Mouse (Mus musculus) Muller cell, postnatal 12 days (primary cell): ENCODE measurements around the gene Phlda1.
"Not testable (repeated sequence)": the region's sequence is repeated elsewhere in the genome, so short reads cannot be mapped to it uniquely, and the experiment has no call there.

Source experiments
- DNase-seq: peaks from one replicate; pipeline ENCODE4 v3.0.0-alpha.2; 2015; ENCODE audit errors: inconsistent ontology term

Phlda1 gene

GRCm38 (mm10) chr10:111506101-111506925, at the start of gene Phlda1:
Gene Phlda1, plus strand, starts transcription at chr10:111506286.
- peak; percentile 99 for DNase-seq

GRCm38 (mm10) chr10:111458088-111458487, 48.0 kb upstream of the Phlda1 start:
- DNase-seq: no peak

DNA sequence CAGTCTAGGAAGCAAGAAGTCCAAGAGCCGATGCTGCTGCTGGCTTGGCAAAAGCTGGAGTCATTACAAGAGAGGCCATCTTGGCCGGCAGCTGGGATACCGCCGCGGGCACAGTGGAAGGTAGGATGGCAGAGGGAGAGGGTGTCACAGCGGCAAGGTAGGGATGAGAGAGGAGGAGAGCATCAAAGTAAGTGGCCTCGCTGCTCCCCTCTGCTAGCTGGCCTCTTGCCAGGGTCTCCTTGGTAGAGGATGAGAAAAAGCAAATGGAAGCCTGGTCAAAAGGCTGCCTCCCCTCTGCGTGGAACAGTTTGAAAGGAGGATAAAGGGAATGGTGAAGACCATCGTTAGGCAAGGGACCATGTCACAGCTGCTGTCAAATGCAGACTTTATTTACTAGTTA, 47.0 kb upstream of the Phlda1 start:
- no peak for DNase-seq

DNA sequence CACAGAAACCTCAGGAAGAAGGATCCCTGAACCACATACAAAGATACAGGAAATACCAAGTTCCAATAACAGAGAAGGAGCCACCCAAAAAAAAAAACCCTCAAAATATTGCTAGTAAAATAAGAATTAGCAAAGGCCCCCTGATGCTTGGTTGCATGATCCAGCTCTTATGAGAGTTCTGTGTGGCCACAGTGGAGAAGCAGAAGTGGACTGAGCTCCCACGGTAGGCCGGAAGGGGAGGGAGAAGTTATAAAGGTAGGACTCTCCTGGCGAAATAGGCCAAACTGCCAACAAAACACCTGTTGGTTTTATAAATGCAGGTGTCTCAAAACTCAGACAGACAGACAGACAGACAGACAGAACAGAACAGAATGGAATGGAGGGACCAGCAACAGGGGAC, 46.2 kb upstream of the Phlda1 start:
- DNase-seq: no peak

DNA sequence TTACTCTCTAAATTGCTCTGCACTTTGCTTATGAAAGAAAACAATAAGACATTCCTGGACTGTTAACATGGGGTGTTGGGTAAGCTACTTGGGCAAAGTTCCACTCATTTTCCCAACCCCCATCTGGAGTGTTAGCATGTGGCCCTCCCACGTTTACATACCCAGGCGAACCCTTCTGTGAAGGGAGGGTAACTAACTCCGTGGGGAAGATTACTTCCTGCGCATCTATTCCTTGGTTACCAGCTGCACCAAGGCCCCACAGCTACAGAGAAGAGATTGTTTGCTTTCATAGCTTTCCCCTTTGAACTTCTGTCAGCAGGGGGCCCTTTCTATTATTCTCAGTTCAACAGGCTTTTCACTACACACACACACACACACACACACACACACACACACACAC, 45.7 kb upstream of the Phlda1 start:
- DNase-seq: peak; percentile 52

GRCm38 (mm10) chr10:111464833-111465232, 41.3 kb upstream of the Phlda1 start:
- DNase-seq: no peak

GRCm38 (mm10) chr10:111465409-111465808, 40.7 kb upstream of the Phlda1 start:
- DNase-seq: no peak

GRCm38 (mm10) chr10:111471166-111471565, 34.9 kb upstream of the Phlda1 start:
- DNase-seq: no peak

- peak; percentile 98 for DNase-seq
Measured at GRCm38 (mm10) chr10:111472686-111473510, 33.2 kb upstream of the Phlda1 start, which contains the start of gene Nap1l1. Gene Nap1l1, plus strand, starts transcription at chr10:111473223.

GRCm38 (mm10) chr10:111473511-111474371, 32.3 kb upstream of the Phlda1 start:
- DNase-seq: peak; percentile 59

DNA sequence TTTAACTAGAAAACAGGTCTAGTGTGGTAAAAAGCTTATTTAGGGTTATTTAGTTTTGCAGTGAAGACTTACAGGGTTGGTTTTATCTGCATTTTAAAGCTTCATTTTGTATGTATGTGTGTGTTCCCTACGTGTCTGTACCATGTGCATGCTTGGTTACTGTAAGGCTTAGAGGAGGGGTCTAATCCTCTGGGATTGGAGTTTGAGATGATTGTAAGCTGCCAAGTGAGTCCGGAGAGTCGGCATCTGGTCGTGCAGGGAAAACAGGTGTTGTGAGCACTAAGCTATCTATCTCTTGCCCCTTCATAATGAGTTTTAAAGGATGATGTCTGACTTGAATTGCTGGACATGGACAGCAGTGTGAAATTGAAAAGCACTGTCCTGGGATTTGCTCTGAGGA, 29.8 kb upstream of the Phlda1 start:
- DNase-seq: no peak

DNA sequence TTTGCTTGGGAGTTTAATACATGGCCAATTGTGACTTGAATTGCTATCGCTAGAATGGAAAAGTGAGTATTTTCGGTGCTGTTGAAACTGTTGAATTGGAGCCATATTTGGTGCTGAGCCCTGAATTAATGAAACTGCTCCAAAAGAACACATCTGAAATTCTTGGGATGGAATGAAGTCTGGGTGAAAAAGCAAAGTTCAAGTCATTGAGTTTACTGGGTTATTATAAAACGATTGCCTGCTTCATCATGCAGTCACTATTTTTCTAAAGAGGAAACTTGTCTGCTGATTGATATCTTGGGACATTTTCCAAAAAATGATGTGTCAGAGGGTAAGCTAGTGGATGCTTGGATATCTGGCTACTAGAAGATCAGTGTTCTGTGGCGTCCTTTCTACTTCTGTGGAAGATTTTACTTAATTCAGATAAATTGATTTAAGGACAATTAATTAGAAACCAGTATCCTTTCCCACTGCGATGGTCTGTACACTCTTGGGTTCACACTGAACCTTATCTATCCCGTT, 29.0 kb upstream of the Phlda1 start:
- DNase-seq: peak; percentile 22

DNA sequence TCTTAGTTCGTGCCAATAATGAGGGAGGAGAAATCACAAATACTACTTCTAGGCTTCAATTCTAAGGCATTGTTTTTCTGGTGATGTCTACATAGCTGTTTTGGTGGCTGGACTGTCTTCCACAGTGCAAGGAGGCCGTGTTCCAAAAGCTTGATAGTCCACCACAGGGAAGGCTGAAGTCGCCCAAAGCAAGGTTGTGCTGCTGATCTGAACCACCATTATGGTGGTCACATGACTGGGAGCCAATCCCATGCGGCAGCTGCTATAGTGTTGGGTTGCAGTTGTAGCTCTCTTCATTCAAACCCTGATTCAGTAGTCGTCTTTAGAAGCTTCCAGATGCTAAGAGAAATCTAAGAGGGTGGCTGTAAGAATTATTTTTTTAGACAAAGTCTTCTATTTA, 26.5 kb upstream of the Phlda1 start:
- no peak for DNase-seq

DNA sequence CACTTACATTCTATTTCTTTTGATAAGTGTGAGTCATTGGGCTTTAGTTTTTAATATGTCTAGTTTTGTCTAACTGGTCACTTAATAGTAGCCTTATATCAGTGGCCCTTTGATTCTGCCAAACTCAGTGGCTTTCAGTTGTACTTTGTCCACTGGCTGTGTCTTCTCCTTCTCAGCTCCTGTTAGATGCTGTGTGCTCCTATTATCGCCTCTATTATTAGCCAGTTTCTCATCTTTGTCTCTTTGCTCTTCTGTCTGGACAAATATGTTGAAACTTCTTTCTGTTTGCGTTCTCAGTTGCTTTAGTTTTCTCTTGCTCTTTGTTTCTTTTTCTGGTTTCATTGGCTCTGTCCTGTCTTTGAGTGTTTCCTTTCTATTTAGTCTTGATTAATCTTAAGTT, 23.4 kb upstream of the Phlda1 start:
- DNase-seq: no peak

DNA sequence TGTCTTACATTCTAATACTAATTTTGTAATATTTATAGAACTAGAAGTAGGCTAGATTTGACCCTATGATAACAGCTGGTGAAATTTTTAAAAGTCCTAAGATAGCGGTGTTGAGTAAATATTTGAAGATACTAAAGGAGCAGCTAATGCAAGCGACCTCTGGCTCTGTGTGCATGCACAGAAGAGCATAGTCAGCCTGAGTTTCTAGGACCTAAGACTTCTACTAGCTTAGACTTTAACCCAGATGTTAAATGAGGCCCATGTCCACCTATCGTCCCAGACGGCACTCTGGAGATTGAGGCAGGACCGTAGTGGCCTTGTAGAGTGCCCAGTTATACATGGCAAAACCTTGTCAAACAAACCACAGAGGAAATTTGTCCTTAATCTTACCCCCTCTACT, 22.0 kb upstream of the Phlda1 start:
- DNase-seq: no peak

- DNase-seq: no peak
Measured at GRCm38 (mm10) chr10:111488793-111489192, 17.3 kb upstream of the Phlda1 start.

- DNase-seq: not testable (repeated sequence)
Measured at GRCm38 (mm10) chr10:111490079-111490478, 16.0 kb upstream of the Phlda1 start.

DNA sequence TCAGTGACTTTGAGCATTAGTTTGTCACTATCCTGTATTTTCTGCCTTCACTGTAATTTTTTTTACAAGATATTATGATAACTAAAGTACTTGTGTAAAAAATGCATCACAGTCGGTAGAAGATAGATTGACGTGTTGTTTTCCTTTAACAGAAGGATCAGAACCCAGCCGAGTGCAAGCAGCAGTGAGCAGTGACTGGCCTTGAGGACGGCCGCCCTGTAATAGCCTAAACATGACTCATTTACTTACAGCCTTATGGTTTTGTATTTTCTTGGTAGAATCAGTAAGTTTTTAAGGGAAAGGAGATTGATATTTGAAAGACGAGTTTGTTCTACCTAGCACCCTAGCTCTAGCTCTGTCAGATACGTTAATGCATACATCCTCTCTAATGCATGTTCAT, 10.2 kb upstream of the Phlda1 start:
- no peak for DNase-seq

DNA sequence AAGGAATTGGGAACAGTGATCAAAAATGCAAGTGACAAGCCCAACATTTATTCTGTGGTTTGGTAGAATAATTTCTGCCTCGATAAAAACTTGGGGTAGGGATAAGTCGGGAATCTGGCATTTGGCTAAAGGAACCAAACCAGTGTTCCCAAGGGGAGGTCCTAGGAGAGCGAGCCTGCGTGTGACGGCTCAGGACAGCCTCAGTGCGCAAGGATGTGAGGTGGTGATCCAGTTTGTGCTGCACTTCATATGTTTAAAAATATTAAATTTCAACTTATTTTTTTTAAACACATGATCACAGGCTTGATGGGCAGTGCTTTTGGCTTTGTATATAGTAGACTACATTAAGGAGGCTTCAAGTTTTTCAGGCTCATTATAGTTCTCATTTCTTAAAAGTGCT, 6.2 kb upstream of the Phlda1 start:
- DNase-seq: no peak

- DNase-seq: no peak
Measured at GRCm38 (mm10) chr10:111503071-111503470, 3.0 kb upstream of the Phlda1 start.

DNA sequence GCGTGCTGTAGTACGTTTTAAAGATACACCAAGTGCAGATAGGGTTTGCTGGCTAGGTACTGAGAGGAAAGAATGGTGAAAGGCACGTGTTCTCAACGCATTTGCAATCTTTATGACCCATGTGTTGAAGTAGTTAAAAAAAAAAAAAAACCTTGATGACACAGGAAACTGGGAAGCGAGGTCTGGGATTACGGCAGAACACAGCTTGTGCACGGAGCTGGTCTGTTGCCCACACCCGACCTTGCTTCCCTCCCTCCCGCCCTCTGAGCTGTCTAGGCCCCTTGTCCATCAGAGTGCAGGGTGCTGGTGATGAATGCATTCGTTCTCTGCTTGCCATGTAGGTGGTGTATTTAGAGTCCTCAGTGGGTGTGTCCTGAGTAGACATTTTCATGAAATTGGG, 2.4 kb upstream of the Phlda1 start:
- DNase-seq: no peak

DNA sequence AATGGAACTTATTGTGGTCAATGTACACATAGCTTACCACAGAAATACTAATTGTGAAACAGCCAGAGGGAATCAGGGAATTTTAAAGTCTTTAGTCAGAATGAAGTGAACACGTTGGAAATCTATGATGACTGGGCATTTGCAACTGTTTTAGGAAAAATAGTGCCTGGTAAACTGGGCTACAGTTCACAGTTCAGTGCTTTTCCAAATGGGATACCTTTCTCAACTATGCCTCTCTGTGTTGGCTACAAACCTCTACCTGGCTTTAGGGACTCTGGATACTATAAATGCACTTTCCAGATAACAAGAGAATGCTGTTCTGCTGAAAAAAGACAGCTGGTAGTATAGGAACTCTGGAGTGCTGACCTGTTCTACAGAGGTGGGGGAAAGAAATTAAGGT, 1.5 kb upstream of the Phlda1 start:
- DNase-seq: no peak
